Comparison of ENCODE assay signal across 10 mouse cellular contexts in the genomic region with DNA sequence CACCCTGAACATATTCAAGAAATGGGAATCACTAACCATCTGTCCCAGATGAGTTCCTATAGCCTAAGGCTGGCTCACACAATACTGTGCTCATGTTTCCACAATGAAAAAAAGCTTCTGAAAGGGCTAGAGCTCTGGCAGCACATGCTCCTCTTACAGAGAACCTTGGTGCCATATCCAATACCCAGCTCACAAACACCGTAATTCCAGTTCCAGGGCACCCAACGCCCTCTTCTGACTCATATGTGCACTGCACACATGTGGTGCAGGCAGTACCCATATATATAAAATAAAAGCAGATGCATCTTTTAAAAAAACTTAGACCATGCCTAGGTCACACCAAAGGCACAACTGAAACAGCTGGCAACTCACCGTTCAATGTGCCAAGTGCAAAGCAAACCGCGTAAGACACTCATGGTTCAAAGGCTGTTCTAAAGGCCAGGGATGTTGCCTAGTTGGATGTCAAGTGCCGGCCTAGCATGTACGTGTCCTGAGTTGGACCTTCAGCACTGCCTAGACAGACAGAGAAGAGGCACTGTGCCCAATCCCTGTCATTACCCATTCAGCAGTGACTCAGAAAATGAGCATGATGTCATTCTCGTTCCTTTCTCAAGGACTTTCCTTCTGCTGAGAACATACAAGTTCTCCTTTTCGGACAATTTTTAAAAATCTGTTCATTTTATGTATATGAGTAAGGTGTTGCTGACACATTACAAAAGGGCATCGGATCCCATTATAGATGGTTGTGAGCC. TPM values are rescaled to one million over a fixed set of nuclear protein-coding genes. Genes with fewer than 3 reads are reported as not detected.
DNase-seq lines count a peak whose midpoint lies in the region; ATAC-seq and TF ChIP-seq lines count a peak whose summit lies in the region.
"Had no signal": no experiment of that assay in that cellular context is flagged by ENCODE, and none has a peak within 500 bp of the region (broad histone marks: within the 10 kb centered on the region; RNA-seq: fewer than 3 reads in every experiment).

No protein-coding gene starts in this region.

- no peak overlapping the region for H3K4me3 ChIP-seq in forebrain, embryonic 16.5 days (replicated peaks; ENCODE audit: low read length)
- H3K4me3 ChIP-seq in forebrain, embryonic 10.5 days = no peak overlapping the region
- no peak overlapping the region for H3K4me3 ChIP-seq in layer of hippocampus, adult 2 months
- no peak overlapping the region for H3K4me3 ChIP-seq in heart, postnatal 0 days (ENCODE audit: low read depth, low read length)

- no peak overlapping the region for H3K9ac ChIP-seq in forebrain, embryonic 16.5 days (replicated peaks; ENCODE audit: low read depth, low read length)
- no peak overlapping the region for H3K9ac ChIP-seq in heart, postnatal 0 days (replicated peaks; ENCODE audit: low read depth, low read length)
- H3K9ac ChIP-seq: hindbrain, embryonic 14.5 days had no signal

- peak; percentile 41 for TF ChIP-seq CTCF in layer of hippocampus, adult 2 months (conservative IDR thresholded peaks at IDR 0.05)
- peak; percentile 39 for TF ChIP-seq CTCF in heart, postnatal 0 days (IDR thresholded peaks at IDR 0.05; ENCODE audit: low read depth)

- ATAC-seq in forebrain, embryonic 16.5 days = peak; percentile 43; the same call in 1 of the 2 replicates
- peak; percentile 67 for ATAC-seq in heart, postnatal 0 days (ENCODE audit: insufficient read depth, low read depth)

- no peaks in the 10 kb centered on the region for H3K27me3 ChIP-seq in forebrain, embryonic 16.5 days (replicated peaks; ENCODE audit: control insufficient read depth, insufficient read depth, low read length)
- H3K27me3 ChIP-seq in forebrain, embryonic 10.5 days (ENCODE audit: poor library complexity, severe bottlenecking) = no peaks in the 10 kb centered on the region
- H3K27me3 ChIP-seq in heart, postnatal 0 days (ENCODE audit: control insufficient read depth, insufficient read depth, low read length) = no peaks in the 10 kb centered on the region

- peaks cover 19% of the 10 kb centered on the region for H3K36me3 ChIP-seq in forebrain, embryonic 16.5 days (ENCODE audit: control insufficient read depth, insufficient read depth)
- peaks cover 45% of the 10 kb centered on the region for H3K36me3 ChIP-seq in forebrain, embryonic 10.5 days (replicated peaks)
- peaks cover 28% of the 10 kb centered on the region for H3K36me3 ChIP-seq in heart, postnatal 0 days (replicated peaks; ENCODE audit: control insufficient read depth, insufficient read depth, low read length)

- H3K4me1 ChIP-seq in forebrain, embryonic 16.5 days (replicated peaks; ENCODE audit: control insufficient read depth, insufficient read depth, low read length) = no peaks in the 10 kb centered on the region
- H3K4me1 ChIP-seq in forebrain, embryonic 10.5 days = peaks cover 7% of the 10 kb centered on the region; the same call in 1 of the 2 replicates
- peaks cover 31% of the 10 kb centered on the region for H3K4me1 ChIP-seq in heart, postnatal 0 days (ENCODE audit: control insufficient read depth, insufficient read depth)

- no peak for DNase-seq in forebrain, embryonic 10.5 days (ENCODE audit: extremely low spot score, low spot score)
- no peak for DNase-seq in layer of hippocampus, adult 2 months (ENCODE audit: low spot score in 2 of 2)
- DNase-seq in layer of hippocampus, postnatal 10 days (ENCODE audit: low spot score in 2 of 2) = no peak
- DNase-seq in adipocyte (ENCODE audit: low spot score) = peak; percentile 43
- DNase-seq in heart, postnatal 0 days (ENCODE audit: low spot score) = peak; percentile 71
- DNase-seq in gastrocnemius, adult 8-10 months (ENCODE audit: low spot score in 2 of 2) = no peak
- DNase-seq in left cerebral cortex, adult 8-10 months (ENCODE audit: low spot score in 2 of 2) = no peak
- DNase-seq: layer of hippocampus, postnatal 36 days had no signal

- 80% methylated on average over 10 of the region's 10 CpGs for WGBS in forebrain, embryonic 16.5 days
- whole genome bisulfite sequencing in forebrain, embryonic 10.5 days = 92% methylated on average over 10 of the region's 10 CpGs
- 46% methylated on average over 10 of the region's 10 CpGs for WGBS in heart, postnatal 0 days

- no peak for TF ChIP-seq EP300 in heart, postnatal 0 days (IDR thresholded peaks at IDR 0.05; ENCODE audit: low read depth)

- no peak overlapping the region for H3K27ac ChIP-seq in forebrain, embryonic 16.5 days (ENCODE audit: low read length)
- H3K27ac ChIP-seq in forebrain, embryonic 10.5 days = no peak overlapping the region
- H3K27ac ChIP-seq in layer of hippocampus, adult 2 months = 0 out of 2 replicates have a peak overlapping the region, but pooled peaks have one; percentile 1
- H3K27ac ChIP-seq in heart, postnatal 0 days (ENCODE audit: low read depth) = peak overlapping the region; percentile 28
- H3K27ac ChIP-seq: hindbrain, embryonic 14.5 days had no signal

- no peaks in the 10 kb centered on the region for H3K9me3 ChIP-seq in forebrain, embryonic 16.5 days (ENCODE audit: control insufficient read depth, low read length)
- H3K9me3 ChIP-seq in forebrain, embryonic 10.5 days = no peaks in the 10 kb centered on the region
- H3K9me3 ChIP-seq in heart, postnatal 0 days (replicated peaks; ENCODE audit: control insufficient read depth, low read length) = no peaks in the 10 kb centered on the region

- H3K4me2 ChIP-seq in forebrain, embryonic 16.5 days (ENCODE audit: low read length) = no peak overlapping the region
- H3K4me2 ChIP-seq in heart, postnatal 0 days (ENCODE audit: low read depth, low read length) = no peak overlapping the region
- H3K4me2 ChIP-seq: hindbrain, embryonic 14.5 days had no signal

RNA-seq across cellular contexts. Expression of gene Kif1b, which starts 18.1 kb away (rescaled TPM):
- polyA plus RNA-seq in forebrain, embryonic 16.5 days (2015; fragmentation: Nextera tagmentation; extraction: Ambion mirVana) = 125 and 131 TPM in 2 replicates
- 55.9 and 59.8 TPM in 2 replicates for polyA plus RNA-seq in forebrain, embryonic 10.5 days (2016; fragmentation: Nextera tagmentation; extraction: Ambion mirVana)
- total RNA-seq in layer of hippocampus, adult 2 months (2021) = 100 to 1,000 TPM; 403 to 414 TPM
- total RNA-seq in layer of hippocampus, postnatal 10 days (2021) = 100 to 1,000 TPM; 402 to 413 TPM
- 62.9 and 63.3 TPM in 2 replicates for total RNA-seq in heart, postnatal 0 days (2014; rRNA removed; ENCODE audit: low replicate concordance)
- 44.2 and 45.0 TPM in 2 replicates for polyA plus RNA-seq in heart, postnatal 0 days (2015; fragmentation: Nextera tagmentation; extraction: Ambion mirVana)
- 100 to 1,000 TPM; 281 to 318 (median 297) TPM for total RNA-seq in gastrocnemius, adult 8-10 months (2022)
- 100 to 1,000 TPM; 419 to 466 (median 440) TPM for total RNA-seq in left cerebral cortex, adult 8-10 months (2022)

Comparison
In these comparisons a context has a peak if more than half of its experiments do, and no peak if none do; other contexts are left out.
1. H3K27ac ChIP-seq: peak in layer of hippocampus, adult 2 months (single experiment) and heart, postnatal 0 days (single experiment); none in forebrain, embryonic 16.5 days (single experiment) and forebrain, embryonic 10.5 days (single experiment).
2. DNase-seq: peak in adipocyte (single experiment) and heart, postnatal 0 days (single experiment); none in forebrain, embryonic 10.5 days (single experiment), layer of hippocampus, adult 2 months (0 of 2), layer of hippocampus, postnatal 10 days (0 of 2), gastrocnemius, adult 8-10 months (0 of 2) and left cerebral cortex, adult 8-10 months (0 of 2).